Mouse (Mus musculus): ENCODE results near the gene Mfsd2a.
A peak's percentile ranks its signal among the peaks of the same experiment; 100 is the strongest.
"Not testable (repeated sequence)": the region's sequence is repeated elsewhere in the genome, so short reads cannot be mapped to it uniquely, and the experiment has no call there.

The Mfsd2a gene

DNA sequence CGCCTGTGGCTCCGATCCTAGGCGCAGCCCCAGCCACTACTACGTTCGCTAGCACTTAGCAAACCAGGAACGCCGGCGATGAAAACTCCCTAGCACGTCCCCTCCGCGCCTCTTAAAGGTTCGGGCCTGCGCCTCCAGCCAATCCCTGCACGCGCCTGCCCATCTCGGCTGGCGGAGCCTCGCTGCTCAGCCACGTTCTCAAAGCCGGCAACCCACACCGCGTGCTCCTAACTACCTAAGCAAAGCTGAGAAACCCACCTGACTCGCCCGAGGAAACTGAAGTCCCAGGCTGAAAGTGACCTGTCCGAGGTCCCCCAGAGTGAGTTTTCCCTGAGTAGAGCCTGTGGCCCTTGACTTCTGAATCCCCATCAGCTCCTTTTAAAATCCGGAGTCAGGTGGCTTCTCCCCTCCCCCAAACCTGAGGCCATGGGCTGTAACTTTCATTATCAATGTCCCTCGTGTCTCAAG is at the start of gene Mfsd2a:
Mfsd2a (minus strand) TSS at position 89 of the 468 bp plus-strand sequence.
- no peak for DNase-seq (ENCODE audit: low read depth)

DNA sequence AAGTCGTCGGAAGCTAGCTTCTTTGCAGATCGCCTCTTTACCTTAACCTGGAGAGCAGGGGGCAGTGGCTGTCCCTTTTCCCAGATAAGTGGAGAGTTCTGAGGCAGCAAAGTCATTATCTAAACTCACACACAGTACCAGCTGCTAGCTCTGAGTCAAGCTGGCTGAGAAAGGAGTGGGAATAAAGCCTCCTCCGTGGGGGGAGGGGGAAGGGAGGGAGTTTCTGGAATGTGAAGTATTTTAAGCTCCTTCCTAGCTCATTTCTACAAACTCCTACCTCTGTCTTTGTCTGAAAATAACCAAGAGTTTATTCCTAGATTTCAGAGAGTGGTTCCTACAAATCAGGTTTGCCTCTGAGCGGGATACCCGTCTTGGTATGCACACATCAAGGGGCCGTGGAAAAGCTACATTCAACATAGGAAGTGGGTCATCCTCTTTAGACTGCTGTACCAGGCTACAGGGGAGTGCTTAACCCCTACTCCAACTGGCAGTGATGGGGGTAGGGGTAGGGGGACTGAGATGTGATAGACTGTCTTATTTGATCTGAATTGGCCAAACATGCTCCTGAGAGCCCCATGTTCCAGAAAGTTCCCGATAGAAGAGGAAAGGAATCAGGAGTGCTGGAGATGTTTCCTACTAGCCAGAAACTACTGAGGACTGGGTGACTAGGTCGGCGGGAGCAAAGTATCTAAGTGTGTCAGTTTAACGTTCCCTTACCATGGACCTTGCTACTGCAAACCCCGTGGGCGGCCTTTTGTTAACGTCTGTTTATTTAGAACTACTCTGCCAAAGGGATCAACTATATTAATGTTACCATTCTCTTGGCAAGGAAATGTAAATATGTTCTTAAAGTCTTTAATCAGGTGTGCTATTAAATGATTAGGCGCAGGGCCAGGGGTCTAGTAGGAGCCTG is 44.3 kb upstream of the Mfsd2a start:
- no peak for DNase-seq (ENCODE audit: low read depth)

DNA sequence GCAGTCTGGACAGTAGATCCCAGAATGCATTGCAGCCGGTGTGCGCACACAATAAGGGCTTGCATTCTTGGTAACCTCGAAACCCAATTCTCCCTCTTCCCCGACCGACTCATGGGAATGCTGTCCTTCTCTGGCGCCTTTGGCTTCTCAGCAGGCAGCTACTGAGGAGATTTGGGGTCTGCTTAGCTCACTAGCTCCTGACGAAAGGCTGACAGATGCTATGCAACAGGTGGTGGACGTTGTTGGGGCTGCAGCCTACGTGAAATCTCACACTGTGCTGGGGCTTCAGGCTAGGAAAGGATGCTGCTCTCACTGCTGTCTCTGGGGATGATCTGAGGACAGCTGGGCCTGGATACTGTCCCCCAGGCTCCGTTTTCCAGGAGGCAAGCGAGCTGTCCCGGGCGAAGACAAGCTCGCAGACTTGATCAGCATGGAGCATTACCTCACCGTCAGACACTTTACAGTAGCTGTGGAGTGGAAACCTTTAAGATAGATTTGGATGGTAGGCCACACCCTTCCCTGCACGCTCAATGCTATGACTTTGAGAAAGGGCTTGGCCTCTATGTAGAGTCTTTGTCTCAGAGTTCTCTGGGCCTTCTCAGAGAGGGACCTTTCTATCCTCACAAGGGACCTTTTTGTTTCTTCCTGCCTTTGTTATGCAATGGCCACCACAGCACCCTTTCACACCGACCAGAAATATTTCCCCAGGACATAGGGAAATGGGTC is 39.8 kb upstream of the Mfsd2a start:
- DNase-seq (ENCODE audit: low read depth) = no peak

- no peak for DNase-seq (ENCODE audit: low read depth)
These were observed 39.1 kb upstream of the Mfsd2a start for GRCm38 (mm10) chr4:123000130-123000529.

DNA sequence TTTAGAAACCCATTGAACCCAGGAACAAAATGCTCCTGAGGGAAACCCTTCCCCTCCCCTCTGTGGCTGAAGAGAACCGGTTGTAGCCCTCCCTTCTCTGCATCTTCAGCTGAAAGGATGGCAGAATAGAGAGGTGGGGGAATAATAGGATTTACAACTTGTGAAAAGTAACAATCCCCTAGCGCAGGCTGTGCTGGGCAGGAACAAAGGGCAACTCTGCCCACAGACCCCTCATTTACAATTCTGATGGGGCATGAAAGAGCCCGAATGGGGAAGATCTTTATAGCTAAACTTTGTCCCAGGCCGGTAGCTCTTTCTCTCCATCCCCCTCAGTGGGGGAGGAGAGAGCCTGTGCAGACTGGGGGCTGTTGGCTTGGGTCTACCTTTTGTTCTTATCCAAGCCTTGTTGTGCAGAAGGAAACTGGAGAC is 38.3 kb upstream of the Mfsd2a start:
- no peak for DNase-seq (ENCODE audit: low read depth)

GRCm38 (mm10) chr4:122998537-122999262 is 37.7 kb upstream of the Mfsd2a start:
- no peak for DNase-seq (ENCODE audit: low read depth)

- DNase-seq (ENCODE audit: low read depth) = no peak
These were observed 35.8 kb upstream of the Mfsd2a start for GRCm38 (mm10) chr4:122996618-122997381.

DNA sequence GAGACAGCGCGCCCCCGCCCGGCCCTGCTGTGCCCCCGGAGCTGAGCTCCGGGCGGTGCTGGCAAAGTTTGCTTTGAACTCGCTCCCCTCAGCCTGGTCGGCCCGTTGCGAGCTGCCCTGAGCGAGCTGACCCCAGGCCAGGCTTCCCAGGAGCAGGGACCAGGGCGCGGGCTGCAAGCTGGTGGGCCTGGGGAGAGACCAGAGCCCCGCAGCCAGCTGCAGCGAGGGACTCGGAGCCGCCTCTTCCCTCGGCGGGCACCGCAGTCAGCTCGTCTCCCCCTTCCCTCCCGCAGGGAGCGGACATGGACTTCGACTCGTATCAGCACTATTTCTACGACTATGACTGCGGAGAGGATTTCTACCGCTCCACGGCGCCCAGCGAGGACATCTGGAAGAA is 35.2 kb upstream of the Mfsd2a start:
- DNase-seq (ENCODE audit: low read depth) = no peak

DNA sequence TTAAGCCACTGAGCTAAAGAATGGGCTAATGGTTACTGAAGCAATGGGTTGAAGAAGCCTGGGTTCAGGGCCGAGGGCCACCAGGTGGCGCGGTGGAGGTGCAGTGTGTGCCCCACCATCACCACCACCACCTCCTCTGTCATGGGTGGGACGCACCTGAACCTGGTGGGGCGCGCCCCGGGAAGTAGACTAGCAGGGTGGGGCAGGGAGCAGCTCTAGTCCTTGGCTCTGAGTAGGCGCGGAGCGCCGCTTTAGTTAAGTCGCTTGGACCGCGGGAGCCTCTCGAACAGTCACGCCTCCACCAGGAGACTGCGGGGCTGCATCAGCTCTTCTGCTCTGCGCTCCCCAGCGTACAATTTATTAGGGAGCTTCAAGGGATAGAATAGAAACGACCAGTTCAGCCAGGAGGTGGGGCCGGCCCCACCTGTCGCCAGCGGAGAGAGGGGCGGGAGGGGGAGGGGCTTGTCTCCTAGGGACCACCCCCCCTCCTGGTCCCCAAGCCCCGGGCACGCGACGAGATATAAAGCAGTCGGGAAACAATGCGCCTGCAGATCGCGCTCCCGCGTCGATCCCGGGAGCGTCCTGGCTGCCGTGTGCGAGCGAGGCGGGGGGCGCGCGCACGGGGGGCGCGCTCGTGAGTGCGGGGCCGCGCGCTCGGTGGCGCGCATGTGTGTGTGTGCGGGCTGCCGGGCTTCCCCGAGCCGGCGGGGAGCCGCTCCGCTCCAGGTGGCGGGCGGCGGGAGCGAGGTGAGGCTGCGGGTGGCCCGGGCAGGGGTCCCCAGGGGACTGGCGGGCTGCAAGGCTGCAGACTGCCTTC is 34.6 kb upstream of the Mfsd2a start, which contains the start of gene Mycl:
Mycl (plus strand) TSS at position 249 of the 817 bp plus-strand sequence.
- peak; percentile 51 for DNase-seq (ENCODE audit: low read depth)

DNA sequence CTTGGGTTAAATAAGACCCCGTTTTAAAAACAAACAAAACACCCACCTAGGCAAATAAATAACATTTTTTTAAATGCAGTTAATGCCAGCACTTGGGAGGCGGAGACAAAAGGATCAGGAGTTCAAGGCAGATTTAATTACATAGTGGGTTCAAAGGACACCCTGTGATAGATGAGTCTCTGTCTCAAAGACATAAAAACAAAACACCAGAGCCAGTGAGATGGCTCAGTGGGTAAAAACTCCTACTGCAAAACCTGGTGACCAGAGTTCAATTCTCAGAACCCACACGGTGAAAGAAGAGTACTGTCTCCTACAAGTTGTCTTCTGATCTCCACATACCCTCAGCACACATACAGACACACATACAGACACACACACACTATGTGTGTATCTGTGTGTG is 31.3 kb upstream of the Mfsd2a start:
- DNase-seq (ENCODE audit: low read depth) = no peak

- no peak for DNase-seq (ENCODE audit: low read depth)
These were observed 30.2 kb upstream of the Mfsd2a start for GRCm38 (mm10) chr4:122991177-122991576.

- not testable (repeated sequence) for DNase-seq (ENCODE audit: low read depth)
These were observed 27.0 kb upstream of the Mfsd2a start for GRCm38 (mm10) chr4:122988004-122988403.

- DNase-seq (ENCODE audit: low read depth) = no peak
These were observed 26.4 kb upstream of the Mfsd2a start for GRCm38 (mm10) chr4:122987421-122987820.

DNA sequence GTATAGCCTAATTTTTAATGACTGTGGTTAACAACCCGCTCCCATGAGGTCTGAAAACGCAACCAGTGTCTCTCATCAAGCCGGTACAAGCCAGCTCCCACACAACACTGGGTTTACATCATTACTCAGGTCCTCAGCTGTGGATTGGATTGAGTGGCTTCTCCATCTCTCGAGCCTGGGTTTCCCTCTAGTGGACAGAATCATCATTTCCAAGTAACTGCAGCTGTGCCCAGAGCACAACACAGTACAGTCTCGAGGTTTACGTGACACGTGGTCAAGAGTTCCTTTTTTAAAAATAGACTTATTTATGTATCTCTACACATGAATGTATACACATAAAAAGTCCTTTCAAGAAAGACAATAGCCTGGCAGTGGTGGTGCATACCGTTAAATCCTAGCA is 24.1 kb upstream of the Mfsd2a start:
- no peak for DNase-seq (ENCODE audit: low read depth)

GRCm38 (mm10) chr4:122983486-122984261 is 22.7 kb upstream of the Mfsd2a start:
- DNase-seq (ENCODE audit: low read depth) = no peak

DNA sequence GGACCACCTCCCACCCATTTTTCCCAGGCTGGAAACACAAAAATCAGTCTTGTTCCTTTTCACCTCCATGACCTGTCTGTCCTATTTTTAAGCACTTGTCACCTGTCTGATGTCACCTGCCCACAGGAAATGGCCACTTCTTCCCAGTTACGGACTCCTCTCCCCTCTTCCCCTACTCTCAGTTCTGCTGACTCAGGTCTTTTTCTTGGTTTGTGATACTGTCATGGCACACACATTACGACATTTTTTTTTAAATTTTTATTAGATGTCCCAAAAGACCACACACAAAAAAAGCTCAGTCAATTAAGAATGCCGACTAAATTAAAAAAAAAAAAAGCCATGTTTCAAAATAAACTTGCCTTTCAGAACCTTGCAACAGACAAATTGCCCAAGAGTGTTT is 21.5 kb upstream of the Mfsd2a start:
- no peak for DNase-seq (ENCODE audit: low read depth)

- DNase-seq (ENCODE audit: low read depth) = no peak
These were observed 20.9 kb upstream of the Mfsd2a start for GRCm38 (mm10) chr4:122981930-122982329.

GRCm38 (mm10) chr4:122981238-122981637 is 20.2 kb upstream of the Mfsd2a start:
- DNase-seq (ENCODE audit: low read depth) = no peak

DNA sequence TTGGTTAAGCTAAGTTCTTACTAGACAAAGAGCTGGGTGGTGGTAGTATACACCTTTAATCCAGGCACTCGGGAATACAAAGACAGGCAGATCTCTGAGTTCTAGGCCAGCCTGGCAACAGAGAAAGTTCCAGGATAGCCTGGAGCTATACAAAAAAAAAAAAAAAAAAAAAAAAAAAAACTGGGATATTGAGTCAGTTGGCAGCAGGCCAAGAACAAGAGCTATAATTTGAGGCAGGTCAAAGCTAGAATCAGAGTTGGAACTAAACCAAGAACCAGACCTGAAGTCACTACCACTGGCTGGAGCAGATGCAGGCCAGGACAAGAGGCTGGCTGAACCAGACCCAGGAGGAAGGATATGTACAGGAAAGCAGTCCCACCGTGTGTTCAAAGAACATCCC is 19.7 kb upstream of the Mfsd2a start:
- no peak for DNase-seq (ENCODE audit: low read depth)

GRCm38 (mm10) chr4:122979826-122980225 is 18.8 kb upstream of the Mfsd2a start:
- no peak for DNase-seq (ENCODE audit: low read depth)

Measured in c-Kit-positive CD71-positive TER-119-negative erythroid progenitor cells, embryonic 14.5 days (primary cell).